Comparison of ENCODE assay signal across 22 mouse cellular contexts in genomic region chrX:142359031-142359430, GRCm38 (mm10). TPM values are rescaled to one million over a fixed set of nuclear protein-coding genes. Genes with fewer than 3 reads are reported as not detected.
A peak's percentile ranks its signal among the peaks of the same experiment; 100 is the strongest.
DNase-seq lines count a peak whose midpoint lies in the region; ATAC-seq and TF ChIP-seq lines count a peak whose summit lies in the region.
"Had no signal": no experiment of that assay in that cellular context is flagged by ENCODE, and none has a peak within 500 bp of the region (broad histone marks: within the 10 kb centered on the region; RNA-seq: fewer than 3 reads in every experiment).

No protein-coding gene starts in this region.

- 71% methylated on average over 7 of the region's 7 CpGs for WGBS in stomach, embryonic 15.5 days
- WGBS in stomach, postnatal 0 days: 68% methylated on average over 7 of the region's 7 CpGs
- 28% methylated on average over 7 of the region's 7 CpGs for WGBS in liver, embryonic 13.5 days (ENCODE audit: insufficient replicate concordance)
- WGBS in forebrain, postnatal 0 days: 81% methylated on average over 7 of the region's 7 CpGs
- WGBS in hindbrain, embryonic 12.5 days: 85% methylated on average over 7 of the region's 7 CpGs

- no peak overlapping the region for H3K9ac ChIP-seq in stomach, embryonic 15.5 days
- no peak overlapping the region for H3K9ac ChIP-seq in stomach, postnatal 0 days (ENCODE audit: low read length)
- no peak overlapping the region for H3K9ac ChIP-seq in liver, embryonic 13.5 days
- H3K9ac ChIP-seq in forebrain, postnatal 0 days: no peak overlapping the region
- H3K9ac ChIP-seq in hindbrain, embryonic 12.5 days: no peak overlapping the region
- H3K9ac ChIP-seq: forebrain, embryonic 15.5 days; limb, embryonic 12.5 days; lung, embryonic 15.5 days; midbrain, embryonic 13.5 days; neural tube, embryonic 12.5 days had no signal

- no peak overlapping the region for H3K27ac ChIP-seq in stomach, embryonic 15.5 days
- no peak overlapping the region for H3K27ac ChIP-seq in stomach, postnatal 0 days (replicated peaks)
- H3K27ac ChIP-seq in liver, embryonic 13.5 days: peak overlapping the region; percentile 90
- no peak overlapping the region for H3K27ac ChIP-seq in forebrain, postnatal 0 days (ENCODE audit: low read depth, low read length)
- no peak overlapping the region for H3K27ac ChIP-seq in hindbrain, embryonic 12.5 days
- H3K27ac ChIP-seq: forebrain, embryonic 15.5 days; limb, embryonic 12.5 days; lung, embryonic 15.5 days; macrophage; midbrain, embryonic 13.5 days; neural tube, embryonic 12.5 days had no signal

- no peak for TF ChIP-seq CTCF in stomach, postnatal 0 days (IDR thresholded peaks at IDR 0.05; ENCODE audit: low read depth)
- TF ChIP-seq CTCF in forebrain, postnatal 0 days (IDR thresholded peaks at IDR 0.05; ENCODE audit: low read depth): no peak

- peak; percentile 88 for ATAC-seq in stomach, embryonic 15.5 days (ENCODE audit: insufficient read depth, low FRiP score, low read depth)
- no peak for ATAC-seq in stomach, postnatal 0 days (ENCODE audit: low FRiP score, low TSS enrichment)
- peak; percentile 89 for ATAC-seq in erythroblast, adult 5-6 weeks (replicated peaks; ENCODE audit: low FRiP score, poor library complexity, severe bottlenecking)
- ATAC-seq in liver, embryonic 13.5 days (ENCODE audit: low read depth): peak; percentile 98
- no peak for ATAC-seq in forebrain, postnatal 0 days
- ATAC-seq in hindbrain, embryonic 12.5 days (ENCODE audit: low FRiP score): no peak
- ATAC-seq: forebrain, embryonic 15.5 days; midbrain, embryonic 13.5 days had no signal

- no peaks in the 10 kb centered on the region for H3K4me1 ChIP-seq in stomach, embryonic 15.5 days
- H3K4me1 ChIP-seq in stomach, postnatal 0 days (replicated peaks; ENCODE audit: control insufficient read depth, insufficient read depth): no peaks in the 10 kb centered on the region
- peaks cover 32% of the 10 kb centered on the region for H3K4me1 ChIP-seq in liver, embryonic 13.5 days (replicated peaks)
- no peaks in the 10 kb centered on the region for H3K4me1 ChIP-seq in forebrain, postnatal 0 days (ENCODE audit: insufficient read depth)
- no peaks in the 10 kb centered on the region for H3K4me1 ChIP-seq in hindbrain, embryonic 12.5 days
- H3K4me1 ChIP-seq: forebrain, embryonic 15.5 days; limb, embryonic 12.5 days; lung, embryonic 15.5 days; midbrain, embryonic 13.5 days; neural tube, embryonic 12.5 days had no signal

- no peaks in the 10 kb centered on the region for H3K9me3 ChIP-seq in stomach, embryonic 15.5 days
- H3K9me3 ChIP-seq in stomach, postnatal 0 days (ENCODE audit: control insufficient read depth, low read length): no peaks in the 10 kb centered on the region
- no peaks in the 10 kb centered on the region for H3K9me3 ChIP-seq in liver, embryonic 13.5 days (replicated peaks)
- H3K9me3 ChIP-seq in forebrain, postnatal 0 days (ENCODE audit: low read length): no peaks in the 10 kb centered on the region
- no peaks in the 10 kb centered on the region for H3K9me3 ChIP-seq in hindbrain, embryonic 12.5 days (replicated peaks)
- H3K9me3 ChIP-seq: forebrain, embryonic 15.5 days; limb, embryonic 12.5 days; lung, embryonic 15.5 days; midbrain, embryonic 13.5 days; neural tube, embryonic 12.5 days had no signal

- no peaks in the 10 kb centered on the region for H3K27me3 ChIP-seq in stomach, embryonic 15.5 days (replicated peaks)
- H3K27me3 ChIP-seq in stomach, postnatal 0 days (ENCODE audit: control insufficient read depth, insufficient read depth, low read length): no peaks in the 10 kb centered on the region
- H3K27me3 ChIP-seq in liver, embryonic 13.5 days: no peaks in the 10 kb centered on the region
- H3K27me3 ChIP-seq in forebrain, postnatal 0 days (ENCODE audit: insufficient read depth, low read length): no peaks in the 10 kb centered on the region
- no peaks in the 10 kb centered on the region for H3K27me3 ChIP-seq in hindbrain, embryonic 12.5 days
- H3K27me3 ChIP-seq: forebrain, embryonic 15.5 days; lung, embryonic 15.5 days; midbrain, embryonic 13.5 days; neural tube, embryonic 12.5 days had no signal

- H3K4me2 ChIP-seq in stomach, embryonic 15.5 days: no peak overlapping the region
- no peak overlapping the region for H3K4me2 ChIP-seq in stomach, postnatal 0 days (replicated peaks; ENCODE audit: low read depth)
- H3K4me2 ChIP-seq in liver, embryonic 13.5 days: peak overlapping the region; percentile 53
- H3K4me2 ChIP-seq in forebrain, postnatal 0 days (ENCODE audit: low read depth): no peak overlapping the region
- no peak overlapping the region for H3K4me2 ChIP-seq in hindbrain, embryonic 12.5 days (replicated peaks)
- H3K4me2 ChIP-seq: forebrain, embryonic 15.5 days; limb, embryonic 12.5 days; lung, embryonic 15.5 days; midbrain, embryonic 13.5 days; neural tube, embryonic 12.5 days had no signal

- no peak for TF ChIP-seq EP300 in stomach, postnatal 0 days (optimal IDR thresholded peaks at IDR 0.05)

- H3K4me3 ChIP-seq in stomach, embryonic 15.5 days (replicated peaks): no peak overlapping the region
- H3K4me3 ChIP-seq in stomach, postnatal 0 days (ENCODE audit: low read depth, low read length): no peak overlapping the region
- peak overlapping the region; percentile 22; the same call in 1 of the 2 replicates for H3K4me3 ChIP-seq in liver, embryonic 13.5 days (replicated peaks)
- no peak overlapping the region for H3K4me3 ChIP-seq in forebrain, postnatal 0 days (ENCODE audit: low read depth, low read length)
- no peak overlapping the region for H3K4me3 ChIP-seq in hindbrain, embryonic 12.5 days
- H3K4me3 ChIP-seq: forebrain, embryonic 15.5 days; limb, embryonic 12.5 days; lung, embryonic 15.5 days; midbrain, embryonic 13.5 days; neural tube, embryonic 12.5 days had no signal

- DNase-seq in stomach, postnatal 0 days (ENCODE audit: low spot score): no peak
- DNase-seq in liver, embryonic 13.5 days: peak; percentile 65
- peak; percentile 3 to 13 for DNase-seq in spleen, postnatal 36 days (ENCODE audit: low spot score in 2 of 2)
- DNase-seq in forebrain, postnatal 0 days: no peak
- no peak for DNase-seq in layer of hippocampus, postnatal 10 days (ENCODE audit: low spot score in 2 of 2)
- DNase-seq: adrenal gland, postnatal 14 days; cerebellum, adult 8-10 months; gastrocnemius, postnatal 25 days; kidney, adult 8-10 months; kidney, postnatal 25 days; right cerebral cortex, postnatal 4 days; thymus, postnatal 4 days had no signal

- no peaks in the 10 kb centered on the region for H3K36me3 ChIP-seq in stomach, embryonic 15.5 days
- no peaks in the 10 kb centered on the region for H3K36me3 ChIP-seq in stomach, postnatal 0 days (ENCODE audit: control insufficient read depth, insufficient read depth, low read length)
- H3K36me3 ChIP-seq in liver, embryonic 13.5 days: no peaks in the 10 kb centered on the region
- no peaks in the 10 kb centered on the region for H3K36me3 ChIP-seq in forebrain, postnatal 0 days (ENCODE audit: insufficient read depth)
- no peaks in the 10 kb centered on the region for H3K36me3 ChIP-seq in hindbrain, embryonic 12.5 days
- H3K36me3 ChIP-seq: forebrain, embryonic 15.5 days; limb, embryonic 12.5 days; lung, embryonic 15.5 days; midbrain, embryonic 13.5 days; neural tube, embryonic 12.5 days had no signal

RNA-seq across cellular contexts. Expression of gene Acsl4, which starts 31.3 kb away (rescaled TPM):
- 13.1 and 14.2 TPM in 2 replicates for polyA plus RNA-seq in stomach, embryonic 15.5 days (2015; fragmentation: Nextera tagmentation; extraction: Ambion mirVana)
- polyA plus RNA-seq in stomach, postnatal 0 days (2015; fragmentation: Nextera tagmentation; extraction: Ambion mirVana): 7.9 and 9.1 TPM in 2 replicates
- 9.6 and 10.7 TPM in 2 replicates for total RNA-seq in erythroblast, adult 5-6 weeks (2015; ENCODE audit: low replicate concordance)
- 13.8 and 15.4 TPM in 2 replicates for total RNA-seq in erythroblast, adult 5-6 weeks (2017; ENCODE audit: low replicate concordance)
- 13.7 and 18.7 TPM in 2 replicates for polyA plus RNA-seq in liver, embryonic 13.5 days (2015; fragmentation: Nextera tagmentation; extraction: Ambion mirVana)
- total RNA-seq in forebrain, postnatal 0 days (2014; rRNA removed): 33.4 and 34.5 TPM in 2 replicates
- polyA plus RNA-seq in forebrain, postnatal 0 days (2015; fragmentation: Nextera tagmentation; extraction: Ambion mirVana): 14.4 and 21.9 TPM in 2 replicates
- total RNA-seq in layer of hippocampus, postnatal 10 days (2021): 10 to 100 TPM; 69.3 to 75.3 TPM
- polyA plus RNA-seq in hindbrain, embryonic 12.5 days (2016; fragmentation: Nextera tagmentation; extraction: Ambion mirVana): 19.7 and 23.1 TPM in 2 replicates

RNA-seq across cellular contexts. Expression of gene Kcne1l, which starts 52.9 kb away (rescaled TPM):
- polyA plus RNA-seq in stomach, embryonic 15.5 days (2015; fragmentation: Nextera tagmentation; extraction: Ambion mirVana): 30.7 and 34.2 TPM in 2 replicates
- polyA plus RNA-seq in stomach, postnatal 0 days (2015; fragmentation: Nextera tagmentation; extraction: Ambion mirVana): 11.3 and 11.8 TPM in 2 replicates
- total RNA-seq in erythroblast, adult 5-6 weeks (2015; ENCODE audit: low replicate concordance): not detected in 2 replicates
- total RNA-seq in erythroblast, adult 5-6 weeks (2017; ENCODE audit: low replicate concordance): not detected in 2 replicates
- polyA plus RNA-seq in liver, embryonic 13.5 days (2015; fragmentation: Nextera tagmentation; extraction: Ambion mirVana): 0.95 and 0.98 TPM in 2 replicates
- 29.9 and 46.9 TPM in 2 replicates for total RNA-seq in forebrain, postnatal 0 days (2014; rRNA removed)
- 37.1 and 38.2 TPM in 2 replicates for polyA plus RNA-seq in forebrain, postnatal 0 days (2015; fragmentation: Nextera tagmentation; extraction: Ambion mirVana)
- 10 to 100 TPM; 27.6 to 30.8 TPM for total RNA-seq in layer of hippocampus, postnatal 10 days (2021)
- polyA plus RNA-seq in hindbrain, embryonic 12.5 days (2016; fragmentation: Nextera tagmentation; extraction: Ambion mirVana): 26.2 and 30.2 TPM in 2 replicates
- polyA plus RNA-seq: C2C12, macrophage had no signal

Comparison
In these comparisons a context has a peak if more than half of its experiments do, and no peak if none do; other contexts are left out.
1. ATAC-seq: peak in stomach, embryonic 15.5 days (single experiment), erythroblast, adult 5-6 weeks (single experiment) and liver, embryonic 13.5 days (single experiment); none in stomach, postnatal 0 days (single experiment), forebrain, postnatal 0 days (single experiment) and hindbrain, embryonic 12.5 days (single experiment).
2. DNase-seq: peak in liver, embryonic 13.5 days (single experiment) and spleen, postnatal 36 days (2 of 2); none in stomach, postnatal 0 days (single experiment), forebrain, postnatal 0 days (single experiment) and layer of hippocampus, postnatal 10 days (0 of 2).